Mouse (Mus musculus) yolk sac, embryonic 10.5 days (tissue): ENCODE measurements at regions not wholly inside any gene's neighbourhood (a gene's known extent, or its start where the extent isn't known, plus 50 kb on each side); places are given as distances from the start of the nearest gene placed in this dataset.
A peak's percentile ranks its signal among the peaks of the same experiment; 100 is the strongest.

Source experiments
- DNase-seq: peaks from one replicate; pipeline ENCODE4 v3.0.0-alpha.2; 2017; ENCODE audit warnings: low spot score

- DNase-seq, result no peak
These were observed 1222.2 kb upstream of the Flrt2 start for GRCm38 (mm10) chr12:94469850-94470249.

GRCm38 (mm10) chr12:94470981-94471380 is 1221.0 kb upstream of the Flrt2 start:
- no peak for DNase-seq

- DNase-seq, result no peak
These were observed 1203.3 kb upstream of the Flrt2 start for GRCm38 (mm10) chr12:94488721-94489120.

GRCm38 (mm10) chr12:94508099-94508498 is 1183.9 kb upstream of the Flrt2 start:
- no peak for DNase-seq

- peak; percentile 5 for DNase-seq
These were observed 1182.2 kb upstream of the Flrt2 start for GRCm38 (mm10) chr12:94509855-94510254.

- no peak for DNase-seq
These were observed 1147.3 kb upstream of the Flrt2 start for GRCm38 (mm10) chr12:94544706-94545105.

GRCm38 (mm10) chr12:94560374-94561194 is 1131.4 kb upstream of the Flrt2 start:
- no peak for DNase-seq

GRCm38 (mm10) chr12:94574981-94575380 is 1117.0 kb upstream of the Flrt2 start:
- DNase-seq, result no peak

GRCm38 (mm10) chr12:94580345-94580744 is 1111.7 kb upstream of the Flrt2 start:
- DNase-seq, result no peak

GRCm38 (mm10) chr12:94584309-94584708 is 1107.7 kb upstream of the Flrt2 start:
- no peak for DNase-seq

GRCm38 (mm10) chr12:94587031-94587430 is 1105.0 kb upstream of the Flrt2 start:
- no peak for DNase-seq

- no peak for DNase-seq
These were observed 1103.4 kb upstream of the Flrt2 start for GRCm38 (mm10) chr12:94588599-94588998.

- DNase-seq, result no peak
These were observed 1103.0 kb upstream of the Flrt2 start for GRCm38 (mm10) chr12:94589033-94589432.

GRCm38 (mm10) chr12:94605566-94605965 is 1086.5 kb upstream of the Flrt2 start:
- DNase-seq, result no peak

- DNase-seq, result no peak
These were observed 1055.5 kb upstream of the Flrt2 start for GRCm38 (mm10) chr12:94636555-94636954.

- no peak for DNase-seq
These were observed 1051.9 kb upstream of the Flrt2 start for GRCm38 (mm10) chr12:94640153-94640552.

GRCm38 (mm10) chr12:94645302-94645701 is 1046.7 kb upstream of the Flrt2 start:
- no peak for DNase-seq

GRCm38 (mm10) chr12:94670035-94670434 is 1022.0 kb upstream of the Flrt2 start:
- DNase-seq, result no peak

GRCm38 (mm10) chr12:94674925-94675324 is 1017.1 kb upstream of the Flrt2 start:
- DNase-seq, result no peak

- no peak for DNase-seq
These were observed 1000.5 kb upstream of the Flrt2 start for GRCm38 (mm10) chr12:94691341-94692029.

- DNase-seq, result no peak
These were observed 960.6 kb upstream of the Flrt2 start for GRCm38 (mm10) chr12:94731391-94731790.

GRCm38 (mm10) chr12:94733179-94733578 is 958.8 kb upstream of the Flrt2 start:
- DNase-seq, result no peak

GRCm38 (mm10) chr12:94737263-94737662 is 954.8 kb upstream of the Flrt2 start:
- DNase-seq, result no peak
